Mouse (Mus musculus) ES-E14 (cell line): ENCODE measurements around the gene Hc. TPM values are rescaled to one million over a fixed set of nuclear protein-coding genes. Genes with fewer than 3 reads are reported as not detected.

ENCODE experiments used
- DNase-seq: peaks from one replicate; pipeline ENCODE4 v3.0.0-alpha.2; 2013; ENCODE audit warnings: low read depth, low spot score
- H3K27ac ChIP-seq: 2 replicates; pipeline ENCODE4 v1.5.1; 2012; ENCODE audit warnings: low read depth, mild to moderate bottlenecking, low read length, moderate library complexity, mixed read lengths; ENCODE audit not compliant: poor library complexity, insufficient read depth, severe bottlenecking
- H3K36me3 ChIP-seq: 2 replicates; pipeline ENCODE4 v1.6.1; 2012; ENCODE audit warnings: mild to moderate bottlenecking, low read length, moderate library complexity, mixed read lengths; ENCODE audit not compliant: control insufficient read depth, poor library complexity, insufficient read depth, severe bottlenecking
- H3K4me1 ChIP-seq, 2 experiments: fragments of 150-350 bp in 1 of 2; sonication (generic) in 1 of 2; 2 replicates each; pipeline ENCODE4 v1.6.1; 2012; ENCODE audit warnings: low read length in 2 of 2, mild to moderate bottlenecking in 1 of 2, mixed read lengths in 1 of 2; ENCODE audit not compliant: control insufficient read depth in 2 of 2, insufficient read depth in 2 of 2, poor library complexity in 1 of 2
- H3K4me3 ChIP-seq, 2 experiments: fragments of 150-350 bp in 1 of 2; sonication (generic) in 1 of 2; 2 replicates each; pipeline ENCODE4 v1.5.1; 2012; ENCODE audit warnings: low read length in 2 of 2, low read depth in 1 of 2, mild to moderate bottlenecking in 1 of 2, mixed read lengths in 1 of 2; ENCODE audit not compliant: insufficient read depth in 1 of 2, poor library complexity in 1 of 2, severe bottlenecking in 1 of 2
- H3K9ac ChIP-seq: 2 replicates; pipeline ENCODE4 v1.6.1; 2012; ENCODE audit warnings: low read depth, mild to moderate bottlenecking, low read length, mixed read lengths; ENCODE audit not compliant: poor library complexity, insufficient read depth, severe bottlenecking
- H3K9me3 ChIP-seq: fragments of 150-350 bp; sonication (generic); 2 replicates; pipeline ENCODE4 v1.6.1; 2012; ENCODE audit warnings: low read depth, mild to moderate bottlenecking, low read length; ENCODE audit not compliant: control insufficient read depth, insufficient read depth
- CHD2 ChIP-seq: IDR thresholded peaks from 2 replicates; pipeline ENCODE4 v1.6.1; 2014; ENCODE audit warnings: mild to moderate bottlenecking, low read depth, low read length, inconsistent platforms
- HCFC1 ChIP-seq: IDR thresholded peaks from 2 replicates; pipeline ENCODE4 v1.6.1; 2012; ENCODE audit warnings: low read length, inconsistent platforms, borderline replicate concordance; ENCODE audit not compliant: insufficient read depth
- MAFK ChIP-seq: IDR thresholded peaks from 2 replicates; pipeline ENCODE4 v1.6.1; 2014; ENCODE audit warnings: mild to moderate bottlenecking, low read depth, low read length, inconsistent platforms; ENCODE audit not compliant: insufficient read depth
- ZC3H11A ChIP-seq: IDR thresholded peaks from 2 replicates; pipeline ENCODE4 v1.6.1; 2012; ENCODE audit warnings: low read depth, mild to moderate bottlenecking, inconsistent platforms, low read length, borderline replicate concordance
- ZNF384 ChIP-seq: IDR thresholded peaks from 2 replicates; pipeline ENCODE4 v1.6.1; 2012; ENCODE audit warnings: low read depth, low read length, inconsistent platforms
- in situ Hi-C, 2 experiments: fragments of 600-800 bp; cut with MboI; formaldehyde crosslinking; loops; one replicate each; pipeline ENCODE4 v1.15.1; 2025; ENCODE audit warnings: low sequenced_read_pairs in 2 of 2, inconsistent platforms in 1 of 2; ENCODE audit not compliant: unreplicated experiment in 2 of 2
- total RNA-seq: library from RNA; depleted of rRNA; stranded (reverse); fragments of 300-350 nt; gene quantifications from 2 replicates; pipeline ENCODE4 v1.2.3, GENCODE M21; 2012

Gene Hc
- total RNA-seq, 1 experiment = 0.45 TPM

GRCm38 (mm10) chr2:34978226-34978625, 83.0 kb downstream of the Hc start:
- in situ Hi-C loops = no loop called here
- H3K9ac ChIP-seq = no peak overlapping the region
- TF ChIP-seq ZC3H11A (no peak), ZNF384 (no peak), CHD2 (no peak), MAFK (no peak), HCFC1 (no peak)
- H3K9me3 ChIP-seq = no peaks in the 10 kb centered on the region
- no peak overlapping the region for H3K27ac ChIP-seq
- H3K4me3 ChIP-seq = no peak overlapping the region
- no peaks in the 10 kb centered on the region for H3K36me3 ChIP-seq
- peaks cover 0 to 8% of the 10 kb centered on the region in 2 experiments; a peak in 2 of 4 replicates for H3K4me1 ChIP-seq
- no peak for DNase-seq

- DNase-seq = no peak
- Histone ChIP-seq H3K27ac (no peak overlapping the region), H3K9me3 (no peaks in the 10 kb centered on the region), H3K9ac (no peak overlapping the region), H3K4me1 (peaks cover 0 to under 1% of the 10 kb centered on the region in 2 experiments; a peak in 1 of 4 replicates), H3K4me3 (no peak overlapping the region), H3K36me3 (no peaks in the 10 kb centered on the region)
- in situ Hi-C loops = no loop called here
- TF ChIP-seq CHD2 (no peak), HCFC1 (no peak), ZNF384 (no peak), MAFK (no peak), ZC3H11A (no peak)
Measured at GRCm38 (mm10) chr2:34976945-34977658, 84.1 kb downstream of the Hc start.

GRCm38 (mm10) chr2:34976447-34976846, 84.8 kb downstream of the Hc start:
- Histone ChIP-seq H3K9ac (no peak overlapping the region), H3K4me1 (no peaks in the 10 kb centered on the region), H3K27ac (no peak overlapping the region), H3K36me3 (no peaks in the 10 kb centered on the region), H3K9me3 (no peaks in the 10 kb centered on the region), H3K4me3 (no peak overlapping the region)
- TF ChIP-seq HCFC1 (no peak), ZNF384 (no peak), MAFK (no peak), CHD2 (no peak), ZC3H11A (no peak)
- in situ Hi-C loops = no loop called here
- DNase-seq = no peak

GRCm38 (mm10) chr2:34973087-34973486, 88.2 kb downstream of the Hc start:
- no peaks in the 10 kb centered on the region for H3K9me3 ChIP-seq
- H3K36me3 ChIP-seq = no peaks in the 10 kb centered on the region
- in situ Hi-C loops = no loop called here
- no peaks in the 10 kb centered on the region for H3K4me1 ChIP-seq
- TF ChIP-seq CHD2 (no peak), ZNF384 (no peak), HCFC1 (no peak), ZC3H11A (no peak), MAFK (no peak)
- H3K4me3 ChIP-seq = no peak overlapping the region
- H3K27ac ChIP-seq = no peak overlapping the region
- no peak for DNase-seq
- no peak overlapping the region for H3K9ac ChIP-seq
